Mouse (Mus musculus): ENCODE results near the gene Tek.
A peak's percentile ranks its signal among the peaks of the same experiment; 100 is the strongest.

Tek gene

GRCm38 (mm10) chr4:94810616-94811015, 71.5 kb downstream of the Tek start:
- no peak for DNase-seq (ENCODE audit: low read depth)

GRCm38 (mm10) chr4:94826891-94827290, 87.8 kb downstream of the Tek start:
- DNase-seq (ENCODE audit: low read depth): no peak

- DNase-seq (ENCODE audit: low read depth): peak; percentile 14
These were observed 88.3 kb downstream of the Tek start for GRCm38 (mm10) chr4:94827429-94827828.

GRCm38 (mm10) chr4:94829924-94830386, 90.9 kb downstream of the Tek start:
- DNase-seq (ENCODE audit: low read depth): no peak

- DNase-seq (ENCODE audit: low read depth): no peak
These were observed 98.0 kb downstream of the Tek start for GRCm38 (mm10) chr4:94837061-94837460.

GRCm38 (mm10) chr4:94853301-94853700, 114.2 kb downstream of the Tek start:
- DNase-seq (ENCODE audit: low read depth): peak; percentile 21

GRCm38 (mm10) chr4:94854270-94854669, 115.2 kb downstream of the Tek start:
- no peak for DNase-seq (ENCODE audit: low read depth)

- DNase-seq (ENCODE audit: low read depth): no peak
These were observed 116.1 kb downstream of the Tek start for GRCm38 (mm10) chr4:94855201-94855600.

- peak; percentile 77 for DNase-seq (ENCODE audit: low read depth)
These were observed 161.7 kb downstream of the Tek start for GRCm38 (mm10) chr4:94900744-94901143.

GRCm38 (mm10) chr4:94901780-94902179, 162.7 kb downstream of the Tek start:
- peak; percentile 18 for DNase-seq (ENCODE audit: low read depth)
